Mouse (Mus musculus) midbrain, postnatal 0 days (tissue): Measurements from ENCODE around the gene Cyb5r2. TPM values are rescaled to one million over a fixed set of nuclear protein-coding genes. Genes with fewer than 3 reads are reported as not detected.
A peak's percentile ranks its signal among the peaks of the same experiment; 100 is the strongest.

Experiments used
- ATAC-seq: fragments of 200-750 bp; cut with Nextera tagmentation; 2 replicates; pipeline ENCODE4 v1.8.0; 2017; ENCODE audit warnings: moderate number of reproducible peaks, mild to moderate bottlenecking, moderate TSS enrichment, moderate library complexity; ENCODE audit not compliant: low FRiP score
- DNase-seq: peaks from one replicate; pipeline ENCODE4 v3.0.0-alpha.2; 2015; ENCODE audit warnings: low spot score
- H3K27ac ChIP-seq: fragments of 300-500 bp; sonication (generic); 2 replicates; pipeline ENCODE4 v1.5.1; 2014; ENCODE audit warnings: low read depth, mild to moderate bottlenecking, low read length, mixed read lengths
- H3K27me3 ChIP-seq: fragments of 300-500 bp; sonication (generic); 2 replicates; pipeline ENCODE4 v1.6.1; 2014; ENCODE audit warnings: low read length, control low read depth, mixed read lengths; ENCODE audit not compliant: insufficient read depth
- H3K36me3 ChIP-seq: fragments of 300-500 bp; sonication (generic); 2 replicates; pipeline ENCODE4 v1.6.1; 2014; ENCODE audit warnings: low read length, control low read depth, mixed read lengths; ENCODE audit not compliant: insufficient read depth
- H3K4me1 ChIP-seq: fragments of 300-500 bp; sonication (generic); 2 replicates; pipeline ENCODE4 v1.6.1; 2014; ENCODE audit warnings: mild to moderate bottlenecking, control low read depth, antibody characterized with exemption, low read length, mixed read lengths; ENCODE audit not compliant: insufficient read depth
- H3K4me2 ChIP-seq: fragments of 300-500 bp; sonication (generic); 2 replicates; pipeline ENCODE4 v1.6.1; 2014; ENCODE audit warnings: low read depth, mild to moderate bottlenecking, low read length, mixed read lengths; ENCODE audit not compliant: poor library complexity, severe bottlenecking
- H3K4me3 ChIP-seq: fragments of 300-500 bp; sonication (generic); 2 replicates; pipeline ENCODE4 v1.5.1; 2014; ENCODE audit warnings: low read depth, mild to moderate bottlenecking, low read length, moderate library complexity
- H3K9ac ChIP-seq: fragments of 300-500 bp; sonication (generic); replicated peaks from 2 replicates; pipeline ENCODE4 v1.6.1; 2014; ENCODE audit warnings: mild to moderate bottlenecking, low read length, moderate library complexity, mixed read lengths; ENCODE audit not compliant: poor library complexity, severe bottlenecking
- H3K9me3 ChIP-seq: fragments of 300-500 bp; sonication (generic); 2 replicates; pipeline ENCODE4 v1.6.1; 2016; ENCODE audit warnings: low read length, control low read depth
- CTCF ChIP-seq: IDR thresholded peaks from 2 replicates; pipeline ENCODE4 v1.5.1; 2016; ENCODE audit warnings: antibody characterized with exemption, mild to moderate bottlenecking
- WGBS: fragments of 180-500 bp; shearing (Covaris S2); extraction: QIAGEN DNeasy Blood & Tissue Kit; methylation state at CpG from one replicate; pipeline ENCODE4 v1.1.7; 2014; 5-methylcytosine and 5-hydroxymethylcytosine counted together
- polyA plus RNA-seq: library from polyadenylated mRNA; unstranded; fragments of >200 nt; fragmentation: Nextera tagmentation; extraction: Ambion mirVana; gene quantifications from 2 replicates; pipeline ENCODE4 v1.2.1, GENCODE M21; 2015
- total RNA-seq: library from RNA; depleted of rRNA; stranded (reverse); fragments of >200 nt; gene quantifications from 2 replicates; pipeline ENCODE4 v1.2.3, GENCODE M21; 2014

Gene Cyb5r2
- total and polyA plus RNA-seq, 2 experiments from 2014 or later = 0.47 TPM; not detected in 1

GRCm38 (mm10) chr7:107742963-107743465, 14.8 kb downstream of the Cyb5r2 start:
- DNase-seq (no peak), ATAC-seq (no peak)
- Histone ChIP-seq H3K4me2 (no peak overlapping the region), H3K36me3 (no peaks in the 10 kb centered on the region), H3K9ac (no peak overlapping the region), H3K27ac (no peak overlapping the region), H3K9me3 (no peaks in the 10 kb centered on the region), H3K27me3 (no peaks in the 10 kb centered on the region), H3K4me3 (no peak overlapping the region), H3K4me1 (no peaks in the 10 kb centered on the region)
- no peak for TF ChIP-seq CTCF
- WGBS = 89% methylated on average over 10 of the region's 10 CpGs

DNA sequence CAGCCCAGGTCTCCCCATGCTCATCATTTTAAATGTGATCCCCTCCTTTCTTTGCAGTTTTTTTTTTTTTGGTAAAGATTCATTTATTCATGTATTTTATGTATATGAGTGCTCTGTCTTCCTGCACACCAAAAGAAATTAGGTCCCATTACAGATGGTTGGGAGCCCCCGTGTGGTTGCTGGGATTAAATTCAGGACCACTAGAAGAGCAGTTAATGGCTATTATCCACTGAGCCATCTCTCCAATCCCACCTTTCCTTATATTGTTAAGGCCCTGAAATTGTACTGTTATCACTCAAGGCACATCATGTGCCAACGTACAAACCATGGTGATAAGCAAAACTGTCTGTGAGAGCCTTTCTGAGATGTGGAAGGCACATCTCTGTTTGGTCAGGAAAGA, 19.1 kb downstream of the Cyb5r2 start:
- ATAC-seq = peak; percentile 44; the same call in 1 of the 2 replicates

GRCm38 (mm10) chr7:107733162-107733561, 24.7 kb downstream of the Cyb5r2 start:
- WGBS = 81% methylated on average over 2 of the region's 2 CpGs
- H3K4me1 ChIP-seq = no peaks in the 10 kb centered on the region

More for the DNA sequence above, 19.1 kb downstream of the Cyb5r2 start:
- no peak overlapping the region for H3K9ac ChIP-seq
- H3K4me3 ChIP-seq = no peak overlapping the region
- no peak overlapping the region for H3K27ac ChIP-seq
- H3K9me3 ChIP-seq = no peaks in the 10 kb centered on the region
- peak; percentile 77 for TF ChIP-seq CTCF
- WGBS = 31% methylated on average over 2 of the region's 2 CpGs
- no peaks in the 10 kb centered on the region for H3K36me3 ChIP-seq
- H3K4me1 ChIP-seq = no peaks in the 10 kb centered on the region
- H3K27me3 ChIP-seq = no peaks in the 10 kb centered on the region
- DNase-seq = peak; percentile 76
- no peak overlapping the region for H3K4me2 ChIP-seq

GRCm38 (mm10) chr7:107730587-107730986, 27.2 kb downstream of the Cyb5r2 start:
- no peak overlapping the region for H3K9ac ChIP-seq
- no peak for TF ChIP-seq CTCF
- no peaks in the 10 kb centered on the region for H3K9me3 ChIP-seq
- H3K36me3 ChIP-seq = no peaks in the 10 kb centered on the region
- WGBS = 83% methylated on average over 9 of the region's 10 CpGs
- no peak for DNase-seq
- no peaks in the 10 kb centered on the region for H3K27me3 ChIP-seq
- no peaks in the 10 kb centered on the region for H3K4me1 ChIP-seq
- no peak overlapping the region for H3K27ac ChIP-seq
- no peak overlapping the region for H3K4me2 ChIP-seq
- ATAC-seq = no peak
- H3K4me3 ChIP-seq = no peak overlapping the region

More at GRCm38 (mm10) chr7:107733162-107733561, 24.7 kb downstream of the Cyb5r2 start:
- H3K9ac ChIP-seq = no peak overlapping the region
- no peaks in the 10 kb centered on the region for H3K9me3 ChIP-seq
- no peak for TF ChIP-seq CTCF
- DNase-seq (no peak), ATAC-seq (no peak)
- H3K4me3 ChIP-seq = no peak overlapping the region
- no peaks in the 10 kb centered on the region for H3K36me3 ChIP-seq
- no peaks in the 10 kb centered on the region for H3K27me3 ChIP-seq
- H3K4me2 ChIP-seq = no peak overlapping the region
- no peak overlapping the region for H3K27ac ChIP-seq

GRCm38 (mm10) chr7:107727538-107727937, 30.3 kb downstream of the Cyb5r2 start:
- H3K36me3 ChIP-seq = no peaks in the 10 kb centered on the region
- H3K9ac ChIP-seq = no peak overlapping the region
- no peak for ATAC-seq
- 74% methylated on average over 3 of the region's 3 CpGs for WGBS
- no peak for TF ChIP-seq CTCF
- H3K9me3 ChIP-seq = no peaks in the 10 kb centered on the region
- H3K27ac ChIP-seq = no peak overlapping the region
- no peaks in the 10 kb centered on the region for H3K27me3 ChIP-seq
- DNase-seq = no peak
- no peaks in the 10 kb centered on the region for H3K4me1 ChIP-seq
- no peak overlapping the region for H3K4me3 ChIP-seq
- no peak overlapping the region for H3K4me2 ChIP-seq

DNA sequence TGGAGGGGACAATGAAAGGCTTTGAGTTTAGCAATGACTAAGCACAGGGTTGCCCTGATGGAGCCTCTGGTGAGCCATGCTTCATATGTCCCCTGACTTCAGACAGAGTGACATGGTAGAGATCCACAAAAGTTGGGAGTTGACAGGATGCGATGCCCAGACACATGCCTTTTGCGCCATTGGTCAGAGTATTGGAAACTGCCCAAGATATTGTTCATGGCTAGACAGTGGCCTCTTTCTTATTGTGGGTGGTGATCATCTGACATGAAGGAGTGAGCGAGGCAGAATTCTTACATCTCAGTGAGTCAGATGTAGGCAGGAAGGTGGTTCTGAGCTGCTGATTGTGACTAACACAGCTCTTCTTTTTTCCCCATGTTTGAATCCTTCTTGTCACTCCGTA, 35.3 kb downstream of the Cyb5r2 start:
- WGBS = 97% methylated on average over 4 of the region's 4 CpGs

More for the DNA sequence above, 35.3 kb downstream of the Cyb5r2 start:
- Histone ChIP-seq H3K9me3 (no peaks in the 10 kb centered on the region), H3K27me3 (no peaks in the 10 kb centered on the region), H3K27ac (no peak overlapping the region), H3K9ac (no peak overlapping the region), H3K4me1 (no peaks in the 10 kb centered on the region), H3K4me2 (no peak overlapping the region), H3K4me3 (no peak overlapping the region), H3K36me3 (no peaks in the 10 kb centered on the region)
- no peak for TF ChIP-seq CTCF
- DNase-seq (no peak), ATAC-seq (no peak)
